Mouse (Mus musculus) megakaryocyte, embryonic 14.5 days (primary cell): ENCODE data around the gene Brdt.

Source experiments
- FLI1 ChIP-seq: IDR thresholded peaks from 2 replicates; pipeline ENCODE4 v1.6.1; 2012; ENCODE audit warnings: low read length, inconsistent platforms, mixed read lengths
- GATA1 ChIP-seq: IDR thresholded peaks from 3 replicates; pipeline ENCODE4 v1.6.1; 2012; ENCODE audit warnings: mixed read lengths, low read length, inconsistent platforms, borderline replicate concordance

DNA sequence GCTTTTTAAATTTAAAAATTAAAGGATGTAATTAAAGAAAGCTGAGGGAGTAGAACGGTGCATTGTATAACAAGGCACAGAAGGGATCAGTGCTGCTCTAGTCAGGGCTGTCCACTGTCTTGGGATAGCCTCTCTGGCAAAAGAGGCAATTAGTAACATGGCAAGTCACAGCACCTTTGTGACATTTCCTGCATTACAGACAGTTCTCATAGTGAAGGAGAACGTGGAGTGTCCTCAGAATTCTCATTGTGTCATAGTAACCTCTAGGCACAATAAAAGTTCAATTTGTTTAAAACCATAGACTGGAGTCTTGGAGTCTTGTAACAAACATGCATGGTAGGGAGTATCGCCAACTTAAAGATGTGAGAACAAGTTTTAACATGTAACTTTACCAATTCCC is 100.3 kb downstream of the Brdt start, which contains the start of gene Lpcat2b:
- TF ChIP-seq GATA1: no peak
- TF ChIP-seq FLI1: no peak
